Mouse (Mus musculus): ENCODE measurements around the gene Fgf8.

Fgf8 gene

GRCm38 (mm10) chr19:45748691-45749242 lies 6.1 kb upstream of the Fgf8 start:
- no peak for DNase-seq (ENCODE audit: low read depth, low spot score)

GRCm38 (mm10) chr19:45748206-45748605 lies 5.5 kb upstream of the Fgf8 start:
- DNase-seq (ENCODE audit: low read depth, low spot score), result peak; percentile 37

- DNase-seq (ENCODE audit: low read depth, low spot score), result peak; percentile 90
These were observed 4.5 kb upstream of the Fgf8 start for GRCm38 (mm10) chr19:45747028-45747867.

GRCm38 (mm10) chr19:45746153-45747020 lies 3.7 kb upstream of the Fgf8 start:
- peak; percentile 83 for DNase-seq (ENCODE audit: low read depth, low spot score)

- DNase-seq (ENCODE audit: low read depth, low spot score), result no peak
These were observed 2.8 kb upstream of the Fgf8 start for GRCm38 (mm10) chr19:45745344-45746152.

- DNase-seq (ENCODE audit: low read depth, low spot score), result no peak
These were observed 904 bp upstream of the Fgf8 start for GRCm38 (mm10) chr19:45743619-45744018.

GRCm38 (mm10) chr19:45742984-45743575 lies 365 bp upstream of the Fgf8 start:
- no peak for DNase-seq (ENCODE audit: low read depth, low spot score)

GRCm38 (mm10) chr19:45741431-45742217 lies 1.1 kb downstream of the Fgf8 start:
- no peak for DNase-seq (ENCODE audit: low read depth, low spot score)

GRCm38 (mm10) chr19:45740817-45741216 lies 1.9 kb downstream of the Fgf8 start:
- no peak for DNase-seq (ENCODE audit: low read depth, low spot score)

GRCm38 (mm10) chr19:45740233-45740632 lies 2.5 kb downstream of the Fgf8 start:
- no peak for DNase-seq (ENCODE audit: low read depth, low spot score)

GRCm38 (mm10) chr19:45738521-45738920 lies 4.2 kb downstream of the Fgf8 start:
- no peak for DNase-seq (ENCODE audit: low read depth, low spot score)

GRCm38 (mm10) chr19:45737846-45738484 lies 4.8 kb downstream of the Fgf8 start:
- DNase-seq (ENCODE audit: low read depth, low spot score), result no peak

- no peak for DNase-seq (ENCODE audit: low read depth, low spot score)
These were observed 5.4 kb downstream of the Fgf8 start for GRCm38 (mm10) chr19:45737208-45737845.

- DNase-seq (ENCODE audit: low read depth, low spot score), result no peak
These were observed 5.9 kb downstream of the Fgf8 start for GRCm38 (mm10) chr19:45736855-45737207.

GRCm38 (mm10) chr19:45736241-45736640 lies 6.5 kb downstream of the Fgf8 start:
- DNase-seq (ENCODE audit: low read depth, low spot score), result no peak

GRCm38 (mm10) chr19:45734762-45735161 lies 8.0 kb downstream of the Fgf8 start:
- DNase-seq (ENCODE audit: low read depth, low spot score), result no peak

- DNase-seq (ENCODE audit: low read depth, low spot score), result no peak
These were observed 8.5 kb downstream of the Fgf8 start for GRCm38 (mm10) chr19:45734191-45734590.

GRCm38 (mm10) chr19:45733564-45733963 lies 9.2 kb downstream of the Fgf8 start:
- DNase-seq (ENCODE audit: low read depth, low spot score), result no peak

GRCm38 (mm10) chr19:45731658-45732057 lies 11.1 kb downstream of the Fgf8 start:
- DNase-seq (ENCODE audit: low read depth, low spot score), result peak; percentile 50
